Mouse (Mus musculus) frontal cortex, adult 2 months (tissue): ENCODE data around the gene Tnrc6b. TPM values are rescaled to one million over a fixed set of nuclear protein-coding genes. Genes with fewer than 3 reads are reported as not detected.

Source experiments
- DNase-seq, 2 experiments: peaks; one replicate each; pipeline ENCODE4 v3.0.0; 2022; ENCODE audit warnings: low spot score in 1 of 2; ENCODE audit errors: extremely low spot score in 1 of 2
- polyA plus RNA-seq: library from polyadenylated mRNA; depleted of rRNA; stranded (reverse); fragments of >200 nt; gene quantifications from 2 replicates; pipeline ENCODE4 v1.2.3, GENCODE M21; 2012; rRNA removed

Gene Tnrc6b
- 21.4 and 43.0 TPM in 2 replicates for polyA plus RNA-seq

- peak; percentile 98 to 99 for DNase-seq
These were observed at the start of gene Tnrc6b for GRCm38 (mm10) chr15:80710608-80711363. Gene Tnrc6b, plus strand, starts transcription at chr15:80711313.

- DNase-seq: no peak
These were observed 46.7 kb upstream of the Tnrc6b start for GRCm38 (mm10) chr15:80664444-80664843.

GRCm38 (mm10) chr15:80671295-80672252 lies 39.5 kb upstream of the Tnrc6b start, which contains the start of gene Fam83f:
Gene Fam83f, plus strand, starts transcription at chr15:80671847.
- DNase-seq: no peak

- peak; percentile 32 to 61 for DNase-seq
These were observed 38.3 kb upstream of the Tnrc6b start for GRCm38 (mm10) chr15:80672810-80673209.

GRCm38 (mm10) chr15:80673337-80674095 lies 37.6 kb upstream of the Tnrc6b start:
- no peak for DNase-seq

- DNase-seq: no peak
These were observed 36.4 kb upstream of the Tnrc6b start for GRCm38 (mm10) chr15:80674700-80675099.

- no peak for DNase-seq
These were observed 31.4 kb upstream of the Tnrc6b start for GRCm38 (mm10) chr15:80679515-80680215.

- DNase-seq: no peak
These were observed 30.6 kb upstream of the Tnrc6b start for GRCm38 (mm10) chr15:80680347-80681030.

GRCm38 (mm10) chr15:80681466-80681881 lies 29.6 kb upstream of the Tnrc6b start:
- DNase-seq: no peak

- no peak for DNase-seq
These were observed 28.8 kb upstream of the Tnrc6b start for GRCm38 (mm10) chr15:80682343-80682742.

GRCm38 (mm10) chr15:80683151-80683550 lies 28.0 kb upstream of the Tnrc6b start:
- no peak for DNase-seq

- no peak for DNase-seq
These were observed 27.1 kb upstream of the Tnrc6b start for GRCm38 (mm10) chr15:80683990-80684389.

GRCm38 (mm10) chr15:80684786-80685602 lies 26.1 kb upstream of the Tnrc6b start:
- DNase-seq: no peak

GRCm38 (mm10) chr15:80685603-80685895 lies 25.6 kb upstream of the Tnrc6b start:
- no peak for DNase-seq

GRCm38 (mm10) chr15:80688536-80688935 lies 22.6 kb upstream of the Tnrc6b start:
- DNase-seq: no peak

- no peak for DNase-seq
These were observed 17.6 kb upstream of the Tnrc6b start for GRCm38 (mm10) chr15:80693492-80693891.

- DNase-seq: peak; percentile 23 to 91
These were observed 16.8 kb upstream of the Tnrc6b start for GRCm38 (mm10) chr15:80694125-80694910.

- DNase-seq: no peak
These were observed 13.5 kb upstream of the Tnrc6b start for GRCm38 (mm10) chr15:80697564-80697963.
